Mouse (Mus musculus) hematopoietic stem cell, adult 5-6 weeks (primary cell): ENCODE measurements around the gene Rpl24. TPM values are rescaled to one million over a fixed set of nuclear protein-coding genes. Genes with fewer than 3 reads are reported as not detected.

Experiments used
- ATAC-seq, 2 experiments: fragments of 125-278 bp in 1 of 2; replicated peaks in 1 of 2; 2 replicates each; pipeline ENCODE4 v1.8.0; 2016 to 2017; ENCODE audit warnings: inconsistent platforms in 2 of 2, mild to moderate bottlenecking in 2 of 2, moderate number of reproducible peaks in 2 of 2, low read depth in 1 of 2, moderate TSS enrichment in 1 of 2; ENCODE audit not compliant: low FRiP score in 2 of 2, poor library complexity in 2 of 2, severe bottlenecking in 2 of 2, insufficient read depth in 1 of 2, low TSS enrichment in 1 of 2
- total RNA-seq: library from RNA; stranded (forward); fragments of 172-1452, 232-1000 nt; gene quantifications from 2 replicates; pipeline ENCODE4 v1.2.3, GENCODE M21; 2017

Gene Rpl24
- total RNA-seq, 1 experiment from 2014 or later = 1,673 TPM

DNA sequence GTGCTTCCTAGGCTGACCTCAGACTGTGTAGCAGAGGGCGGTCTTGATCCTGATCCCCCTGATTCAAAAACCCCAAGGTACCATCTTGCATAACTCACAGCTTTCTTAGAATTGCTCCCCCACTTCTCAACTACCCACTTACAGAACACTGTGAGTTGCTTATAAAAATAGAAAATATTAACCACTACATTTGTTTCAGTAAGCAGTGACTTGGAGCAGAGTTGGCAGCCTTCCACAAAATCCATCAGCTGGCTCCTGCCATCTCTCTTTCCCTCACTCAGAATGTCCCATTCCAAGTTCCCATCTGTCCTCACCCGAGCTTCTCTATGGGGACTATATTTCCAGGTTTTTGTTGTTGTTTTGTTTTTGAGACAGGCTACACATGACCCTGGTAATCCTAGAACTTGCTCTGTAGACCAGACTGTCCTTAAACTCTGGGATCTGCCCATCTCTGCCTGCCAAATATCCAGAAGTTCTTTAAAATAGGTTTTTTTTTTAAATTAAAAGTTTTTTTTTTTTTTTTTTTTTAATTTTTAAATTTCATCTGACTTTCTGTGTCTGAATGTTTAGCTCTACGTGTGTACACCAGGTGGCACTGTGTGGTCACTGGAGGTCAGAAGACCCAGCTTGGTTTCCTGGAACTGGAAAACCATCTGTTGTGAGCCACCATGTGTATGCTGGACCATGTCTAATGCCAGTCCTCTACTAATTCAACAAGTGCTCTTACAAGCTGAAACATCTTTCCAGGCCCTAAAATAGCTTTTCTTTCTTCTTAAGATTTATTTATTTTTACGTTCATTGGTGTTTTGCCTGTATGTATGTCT is 1.7 kb upstream of the Rpl24 start:
- peak; percentile 46 to 50; a peak in 1 of 4 replicates for ATAC-seq

- no peak for ATAC-seq
Measured at GRCm38 (mm10) chr16:55967221-55967620, 1.1 kb downstream of the Rpl24 start.

GRCm38 (mm10) chr16:55969147-55969546 is 3.1 kb downstream of the Rpl24 start:
- peak; percentile 27 to 47; a peak in 3 of 4 replicates for ATAC-seq

GRCm38 (mm10) chr16:55970416-55970815 is 4.3 kb downstream of the Rpl24 start:
- ATAC-seq = no peak

GRCm38 (mm10) chr16:55971735-55972615 is 5.9 kb downstream of the Rpl24 start:
- no peak for ATAC-seq

DNA sequence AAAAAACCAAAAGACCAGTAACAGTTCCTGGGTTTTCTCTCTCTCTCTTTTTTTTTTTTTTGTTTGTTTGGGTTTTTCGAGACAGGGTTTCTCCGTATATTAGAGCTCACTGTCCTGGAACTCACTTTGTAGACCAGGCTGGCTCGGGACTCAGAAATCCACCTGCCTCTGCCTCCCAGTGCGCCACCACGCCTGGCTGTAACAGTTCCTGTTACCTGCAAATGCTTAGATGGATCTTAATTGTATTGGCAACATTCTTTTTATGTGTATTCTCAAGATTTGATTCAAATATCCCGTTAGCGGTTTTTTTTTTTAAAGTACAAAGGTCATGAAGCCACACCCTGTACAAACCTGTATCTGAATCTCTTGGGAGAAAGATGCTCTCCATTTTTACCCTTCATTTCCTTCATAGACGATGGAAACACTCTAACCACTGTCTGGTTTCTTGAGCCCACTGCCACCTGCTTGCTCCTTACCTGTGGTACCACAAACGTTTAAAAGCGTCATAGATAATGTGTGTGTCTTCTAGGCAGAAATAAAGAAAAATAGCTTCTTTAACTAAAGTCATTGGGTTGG is 6.6 kb downstream of the Rpl24 start:
- no peak for ATAC-seq

GRCm38 (mm10) chr16:55973431-55974255 is 7.6 kb downstream of the Rpl24 start, which contains the start of gene Zbtb11:
Zbtb11 (plus strand) TSS chr16:55973883.
- peak; percentile 84 to 86 for ATAC-seq

GRCm38 (mm10) chr16:55974256-55974902 is 8.3 kb downstream of the Rpl24 start:
- peak; percentile 71 to 75 for ATAC-seq

GRCm38 (mm10) chr16:55974903-55975285 is 8.8 kb downstream of the Rpl24 start:
- peak; percentile 53 for ATAC-seq

DNA sequence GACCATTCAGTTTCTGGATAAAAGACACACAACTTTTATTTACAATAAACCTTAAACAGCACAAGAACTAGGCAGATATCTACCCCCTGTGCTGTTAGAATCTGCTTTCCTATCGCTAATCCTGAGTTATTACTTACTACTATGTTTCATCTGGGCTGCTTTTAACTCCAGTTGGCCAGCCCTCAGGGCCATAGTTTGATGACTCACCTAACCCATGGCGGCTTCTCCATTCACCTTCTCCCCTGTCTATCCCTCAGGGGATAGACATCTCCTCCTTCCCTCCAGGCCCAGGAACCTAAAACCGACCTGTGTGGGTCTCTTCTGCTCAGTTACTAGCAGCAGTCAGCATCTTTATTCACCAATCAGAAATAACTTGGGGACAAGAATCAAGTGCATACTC is 19.9 kb downstream of the Rpl24 start:
- ATAC-seq = no peak

DNA sequence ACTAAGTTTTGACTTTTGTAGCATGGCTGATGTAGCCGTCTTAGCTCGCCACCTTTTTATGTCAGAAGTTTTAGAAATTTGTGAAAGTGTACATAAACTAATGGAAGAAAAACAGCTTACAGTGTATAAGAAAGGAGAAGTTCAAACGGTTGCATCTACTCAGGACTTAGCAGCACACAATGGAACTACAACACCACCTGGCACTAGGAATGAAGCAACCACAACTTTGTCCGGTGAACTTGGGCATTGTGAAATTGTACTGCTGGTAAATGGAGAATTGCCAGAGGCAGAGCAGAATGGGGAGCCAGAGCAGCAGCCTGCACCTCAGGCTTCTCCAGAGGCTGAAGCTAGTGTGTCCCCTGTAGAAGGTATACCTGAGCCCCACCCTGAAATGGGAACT is 24.2 kb downstream of the Rpl24 start:
- ATAC-seq = peak in 1 of 2 experiments; percentile 52; a peak in 1 of 4 replicates

DNA sequence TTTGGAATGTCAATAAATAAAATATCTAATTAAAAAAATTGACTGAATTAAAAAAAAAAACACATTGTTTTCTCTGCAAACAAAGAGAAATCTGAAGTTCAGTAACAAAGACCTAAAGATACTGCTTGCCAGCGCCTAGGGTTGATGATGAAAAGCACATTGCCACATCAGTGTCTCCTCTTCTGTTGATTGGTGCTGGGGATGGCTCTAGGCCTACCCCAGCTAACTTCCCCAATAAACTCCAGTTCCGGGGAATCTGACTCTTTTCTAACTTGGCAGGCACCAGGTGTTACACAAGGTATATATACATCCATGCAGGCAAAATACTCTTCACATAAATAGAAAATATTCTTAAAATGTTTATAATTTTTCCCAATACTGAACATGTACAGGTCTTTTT is 28.2 kb downstream of the Rpl24 start:
- ATAC-seq = peak in 1 of 2 experiments; percentile 59; a peak in 1 of 4 replicates

DNA sequence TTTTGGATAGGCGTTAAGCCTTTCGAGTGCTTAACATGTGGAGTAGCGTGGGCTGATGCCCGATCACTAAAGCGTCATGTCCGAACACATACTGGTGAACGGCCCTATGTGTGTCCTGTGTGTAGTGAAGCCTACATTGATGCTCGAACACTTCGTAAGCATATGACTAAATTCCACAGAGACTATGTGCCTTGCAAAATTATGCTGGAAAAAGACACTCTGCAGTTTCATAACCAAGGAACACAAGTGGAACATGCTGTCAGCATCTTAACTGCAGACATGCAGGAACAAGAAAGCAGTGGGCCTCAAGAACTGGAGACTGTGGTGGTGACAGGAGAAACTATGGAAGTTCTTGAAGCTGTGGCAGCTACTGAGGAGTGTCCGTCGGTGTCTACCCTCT is 40.7 kb downstream of the Rpl24 start:
- no peak for ATAC-seq

- ATAC-seq = no peak
Measured at GRCm38 (mm10) chr16:56008862-56009261, 42.8 kb downstream of the Rpl24 start.

- no peak for ATAC-seq
Measured at GRCm38 (mm10) chr16:56012789-56013743, 47.0 kb downstream of the Rpl24 start.

GRCm38 (mm10) chr16:56014076-56014475 is 48.0 kb downstream of the Rpl24 start:
- ATAC-seq = no peak
